Mouse (Mus musculus) adrenal gland, postnatal 4 days (tissue): ENCODE measurements around the gene Rita1. TPM values are rescaled to one million over a fixed set of nuclear protein-coding genes. Genes with fewer than 3 reads are reported as not detected.

Source experiments
- DNase-seq, 2 experiments: peaks; one replicate each; pipeline ENCODE4 v3.0.0; 2021 to 2022; ENCODE audit warnings: low spot score in 2 of 2, mixed read lengths in 2 of 2
- long read RNA-seq, 2 experiments: library from polyadenylated mRNA; stranded (forward); transcript quantifications; one replicate each; pipeline ENCODE4 v2.0.0; 2021
- total RNA-seq, 2 experiments: library from RNA; stranded (reverse); gene quantifications; 2 replicates each; pipeline ENCODE4 v1.2.3; 2021

The Rita1 gene
- 10 to 100 TPM; 11.8 to 13.5 TPM for total RNA-seq
- long read RNA-seq, experiment 1, transcript Rita1-201 (3 exons, 1,573 nt) = major isoform, 11 of 18 reads
- long read RNA-seq, experiment 1, partial matches to known transcripts = 3 of 18 reads
- long read RNA-seq, experiment 1, other reads (novel, unspliced or antisense) = 4 of 18 reads
- long read RNA-seq, experiment 2, transcript Rita1-201 (3 exons, 1,573 nt) = major isoform, 9 of 21 reads
- long read RNA-seq, experiment 2, partial matches to known transcripts = 2 of 21 reads
- long read RNA-seq, experiment 2, other reads (novel, unspliced or antisense) = 6 of 21 reads

DNA sequence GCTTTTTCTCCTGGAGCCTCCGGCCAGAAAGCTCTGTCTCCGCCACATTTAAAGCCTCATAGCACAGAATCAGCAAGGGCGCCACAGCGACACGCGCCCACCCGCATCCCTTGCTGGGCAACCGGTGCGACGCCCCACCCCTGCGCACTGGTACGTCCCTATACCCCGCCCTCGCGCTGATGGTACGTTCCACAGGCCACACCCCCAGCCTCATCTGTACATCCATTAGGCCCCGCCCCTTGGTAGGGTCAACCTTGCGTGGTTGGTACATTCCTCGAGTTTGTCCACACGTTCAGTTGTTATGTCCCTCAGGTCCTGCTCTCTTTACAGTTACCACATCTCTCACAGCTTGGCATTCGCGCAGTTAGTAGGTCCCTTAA, at the start of gene Rita1, which contains the start of gene Ddx54:
TSS of gene Rita1 (minus strand) at position 148 of the 380 bp plus-strand sequence.
TSS of gene Ddx54 (plus strand) at position 298 of the 380 bp plus-strand sequence.
- DNase-seq = peak; percentile 88 to 94

DNA sequence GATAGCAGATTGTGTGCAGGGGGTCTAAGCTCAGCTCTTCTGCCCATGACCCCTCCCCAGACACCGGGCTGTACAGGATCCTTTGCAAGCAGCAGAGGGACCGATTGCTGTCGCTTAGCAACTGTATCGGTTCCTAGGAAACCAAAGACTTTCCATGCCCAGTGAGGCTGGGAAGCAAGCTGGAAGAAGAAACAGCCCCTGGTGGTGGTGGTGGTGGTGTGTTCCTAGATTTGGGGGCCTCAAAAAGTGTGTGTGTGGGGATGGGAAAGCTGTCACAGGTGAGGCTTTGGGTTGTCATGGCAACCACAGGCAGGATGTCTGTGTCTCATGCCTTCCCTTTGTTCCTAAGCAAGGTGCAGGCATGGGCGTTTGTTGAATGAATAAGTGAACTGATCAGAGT, 48.4 kb upstream of the Rita1 start:
- no peak for DNase-seq

DNA sequence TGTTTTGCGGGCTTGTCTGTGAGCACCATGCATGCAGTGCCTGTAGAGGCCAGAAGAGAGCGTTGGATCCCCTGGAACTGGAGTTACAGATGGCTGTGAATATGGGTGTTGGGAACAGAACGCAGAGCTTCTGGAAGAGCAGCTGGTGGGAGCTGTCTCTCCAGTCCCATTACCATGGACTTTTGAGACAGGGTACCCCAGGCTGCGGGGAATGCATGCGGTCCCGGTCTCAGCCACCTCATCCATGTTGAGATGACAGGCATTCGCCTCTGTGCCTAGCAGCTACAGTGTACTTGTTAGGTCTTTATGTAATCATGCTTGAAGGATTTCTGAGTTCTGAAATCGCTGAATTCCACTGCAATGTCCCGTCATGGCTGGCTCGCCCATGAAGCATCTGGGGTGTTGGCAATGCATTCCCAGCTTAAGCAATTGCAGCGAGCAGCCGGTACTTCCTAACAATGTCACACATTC, 43.9 kb upstream of the Rita1 start:
- DNase-seq = no peak

DNA sequence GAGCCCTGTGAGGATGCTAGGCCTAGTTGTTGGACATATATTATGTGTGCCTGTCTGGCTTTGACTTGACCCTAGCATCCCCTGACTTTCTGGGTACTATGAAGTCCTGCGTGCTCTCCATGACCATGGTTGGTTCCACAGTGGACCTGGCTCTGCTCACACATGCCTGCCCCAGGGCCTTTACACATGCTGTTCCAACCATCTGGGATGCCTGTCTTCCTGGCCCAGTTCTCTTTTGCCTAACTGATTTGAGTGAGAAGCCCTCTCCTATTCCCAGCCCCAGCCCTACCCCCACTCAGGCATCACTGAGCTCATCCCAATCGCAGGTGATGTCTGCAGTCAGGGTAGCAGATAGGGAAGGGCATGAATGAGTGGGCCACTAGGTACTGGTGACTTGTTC, 41.5 kb upstream of the Rita1 start:
- no peak for DNase-seq

DNA sequence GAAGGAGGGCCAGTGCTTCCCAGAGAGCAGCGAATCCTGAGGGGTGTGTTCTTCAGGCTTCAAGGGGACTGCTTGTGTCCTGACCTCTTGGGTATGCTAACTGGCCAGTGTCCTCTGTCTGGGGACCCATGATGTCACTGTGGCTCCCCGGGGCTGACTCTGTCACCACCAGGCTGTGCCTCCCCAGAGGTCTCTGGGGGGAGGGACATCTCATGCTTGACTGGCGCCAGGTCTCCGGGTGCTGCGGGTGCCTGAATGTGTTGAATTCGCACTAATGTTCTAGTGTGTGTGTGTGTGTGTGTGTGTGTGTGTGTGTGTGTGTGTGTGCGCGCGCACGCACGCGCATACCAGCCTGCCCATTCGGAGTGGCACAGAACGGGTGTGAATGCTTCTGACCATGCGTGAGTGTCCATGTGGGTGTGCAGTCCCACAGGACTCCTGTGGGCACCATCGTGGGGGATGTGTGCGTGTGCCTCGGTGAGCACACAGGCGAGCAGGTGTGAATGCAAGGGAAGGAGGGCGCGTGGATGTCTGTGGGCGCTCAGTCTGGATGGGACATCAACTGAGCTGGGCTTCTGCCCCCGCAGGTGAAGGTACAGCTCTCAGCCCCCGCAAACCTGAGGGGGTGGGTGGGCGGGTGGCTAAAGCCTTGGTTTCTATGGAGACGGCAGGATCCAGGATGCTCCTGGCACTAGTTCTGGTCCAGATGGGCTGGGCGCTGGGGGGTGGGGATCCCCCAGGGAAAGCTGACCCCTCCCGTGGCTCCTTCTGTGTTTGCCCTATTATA, 40.7 kb upstream of the Rita1 start:
- no peak for DNase-seq

DNA sequence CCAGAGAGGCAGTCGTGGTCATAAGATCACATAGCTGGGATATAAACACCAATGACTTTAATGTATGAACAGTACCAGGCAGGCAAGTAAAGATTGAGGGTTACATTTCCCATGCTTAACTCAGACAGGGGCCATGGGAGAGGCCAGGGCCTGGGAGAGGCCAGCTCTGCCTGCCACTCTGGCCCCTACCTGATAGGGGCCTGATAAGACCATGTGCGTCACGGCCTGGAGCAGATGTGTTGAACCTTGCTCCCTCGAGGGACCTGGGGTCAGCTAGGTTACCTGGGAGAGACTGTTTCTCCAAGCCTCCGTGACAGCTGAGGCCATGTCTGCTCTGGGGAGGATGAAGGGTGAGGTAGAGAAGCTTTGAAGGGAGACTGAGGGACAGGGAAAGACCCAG, 38.8 kb upstream of the Rita1 start:
- DNase-seq = no peak

DNA sequence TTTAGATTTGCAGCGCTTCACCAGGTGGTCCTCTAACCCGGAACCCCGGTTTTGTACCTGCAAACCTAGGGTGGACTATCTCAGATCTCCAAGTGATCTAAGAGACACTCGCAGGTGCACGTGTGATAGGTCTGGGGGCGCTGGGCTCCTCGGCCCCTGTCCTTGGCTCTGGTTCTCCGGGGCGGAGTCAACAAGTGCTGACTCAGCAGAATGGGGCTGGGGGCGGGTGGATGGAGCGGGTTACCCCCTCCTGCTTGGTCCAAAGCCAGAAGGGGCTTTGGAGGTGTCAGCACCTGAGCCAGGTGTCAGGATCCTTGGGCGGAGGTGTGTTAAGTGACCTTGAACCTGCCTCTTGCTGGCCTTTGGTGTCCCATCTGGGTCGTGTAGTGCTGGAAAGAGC, 37.5 kb upstream of the Rita1 start:
- DNase-seq = no peak

DNA sequence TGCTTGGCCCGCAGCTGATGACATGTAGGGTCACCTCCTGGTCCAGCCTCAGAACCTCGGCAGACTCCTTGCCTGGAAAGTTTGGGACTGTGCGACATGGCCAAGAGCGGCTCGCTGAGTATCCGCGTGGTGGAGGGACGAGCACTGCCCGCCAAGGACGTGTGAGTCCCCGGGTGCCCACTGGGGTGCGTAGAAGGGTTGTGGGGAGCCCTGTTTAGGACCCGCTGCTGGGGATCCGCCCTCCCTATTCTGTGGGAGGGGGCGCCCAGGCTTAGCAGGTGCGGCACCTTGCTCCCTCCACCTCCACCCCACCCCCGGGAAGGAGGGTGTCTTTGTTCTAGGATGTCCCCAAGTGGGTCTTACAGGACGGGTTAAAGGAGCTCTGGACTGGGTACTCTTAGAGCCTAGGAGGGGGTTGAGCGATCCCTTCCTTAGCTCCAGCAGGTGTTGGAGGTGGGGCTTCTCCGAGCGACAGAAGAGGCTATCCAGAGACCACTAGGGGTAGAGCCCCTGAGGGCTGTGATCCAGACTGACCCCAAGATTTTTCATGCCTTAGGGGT, 37.1 kb upstream of the Rita1 start:
- DNase-seq = no peak

DNA sequence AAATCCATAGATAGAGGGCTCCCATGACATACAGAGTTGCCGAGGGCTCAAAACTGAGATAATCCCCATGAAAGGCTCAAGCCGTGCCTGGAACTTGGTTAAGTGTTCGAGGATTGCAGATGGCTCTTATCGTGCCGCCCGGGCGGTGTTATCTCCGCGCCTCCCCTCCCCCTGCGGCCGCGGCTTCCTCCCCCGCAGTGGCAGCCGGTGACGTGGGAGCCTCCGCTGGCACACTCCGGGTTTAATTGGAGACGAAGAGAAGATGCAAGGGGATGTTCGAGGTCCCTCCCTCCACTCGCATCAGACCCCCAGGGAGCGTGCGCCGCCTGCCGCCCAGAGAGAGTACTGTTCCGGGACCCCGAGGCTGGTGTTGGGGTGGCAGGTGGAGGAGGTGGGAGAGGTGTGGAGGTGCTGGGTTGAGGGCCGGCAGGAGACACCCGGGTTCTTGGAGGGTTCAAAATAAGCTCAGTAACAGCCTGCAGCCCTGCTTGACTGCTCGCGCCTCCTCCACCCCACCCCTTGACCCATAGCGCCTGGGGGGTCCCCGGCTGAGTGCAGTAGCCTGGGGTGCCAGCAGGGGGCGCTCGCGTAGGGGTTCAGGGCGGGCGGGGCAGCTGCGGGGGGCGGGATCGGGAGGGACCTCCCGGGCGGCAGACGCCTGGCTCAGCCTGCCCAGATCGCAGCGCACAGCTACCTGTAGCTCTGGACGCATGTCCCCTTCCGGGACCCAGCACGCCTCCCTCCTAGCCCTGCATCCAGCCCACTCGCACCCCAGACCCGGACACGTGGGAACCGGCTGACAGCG, 36.4 kb upstream of the Rita1 start, which contains the start of gene Rasal1:
TSS of gene Rasal1 (plus strand) at position 244 of the 805 bp plus-strand sequence.
- peak; percentile 47 to 56 for DNase-seq

DNA sequence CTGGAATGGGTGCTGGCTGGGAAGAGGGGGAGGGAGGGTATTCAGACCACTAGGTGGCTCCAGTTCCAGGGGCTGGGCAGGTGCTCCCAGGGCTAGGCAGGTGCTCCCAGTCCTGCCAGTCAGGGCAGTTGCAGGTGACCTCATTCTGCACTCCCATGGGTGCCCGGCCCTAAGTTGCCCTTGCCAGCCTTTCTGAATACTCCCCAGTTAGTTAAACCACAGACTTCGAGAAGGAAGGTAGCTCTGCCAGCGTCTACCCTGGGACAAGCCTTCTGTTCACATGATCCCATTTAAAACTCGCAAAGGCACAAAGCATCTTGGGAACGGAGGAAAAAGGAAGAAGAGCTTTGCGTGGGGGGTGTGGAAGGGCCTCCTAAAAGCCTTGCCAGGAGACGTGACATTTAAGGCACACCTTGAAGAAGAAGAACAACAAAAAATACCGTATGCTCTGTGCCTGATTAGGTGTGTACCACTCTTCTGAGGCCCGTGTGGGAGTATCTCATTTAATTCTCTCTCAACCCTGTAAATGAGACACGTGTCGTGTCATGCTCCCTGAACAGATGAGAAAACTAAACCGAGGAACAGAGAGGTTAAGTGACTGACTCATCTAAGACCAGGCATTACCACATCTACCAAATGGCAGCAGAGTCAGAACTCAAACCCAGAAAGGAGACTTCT, 35.6 kb upstream of the Rita1 start:
- no peak for DNase-seq

DNA sequence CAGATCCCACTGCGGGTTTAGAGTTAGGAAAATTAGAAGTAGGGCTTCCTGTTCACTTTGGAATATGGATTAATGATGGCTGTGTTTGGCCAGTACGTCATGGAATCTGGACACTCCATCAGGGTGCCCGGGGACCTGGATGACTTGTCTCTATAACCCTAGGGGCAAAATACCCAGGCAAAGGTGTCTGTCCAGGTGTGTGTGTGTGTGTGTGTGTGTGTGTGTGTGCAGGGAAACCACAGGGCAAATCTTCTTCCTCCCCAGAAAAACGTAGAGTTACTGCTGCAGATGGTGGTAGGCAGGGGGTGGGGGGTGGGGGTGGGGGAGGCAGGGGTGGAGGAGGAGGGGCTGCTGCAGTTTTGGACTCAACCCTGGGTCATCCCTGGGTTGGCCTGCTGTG, 35.0 kb upstream of the Rita1 start:
- no peak for DNase-seq

DNA sequence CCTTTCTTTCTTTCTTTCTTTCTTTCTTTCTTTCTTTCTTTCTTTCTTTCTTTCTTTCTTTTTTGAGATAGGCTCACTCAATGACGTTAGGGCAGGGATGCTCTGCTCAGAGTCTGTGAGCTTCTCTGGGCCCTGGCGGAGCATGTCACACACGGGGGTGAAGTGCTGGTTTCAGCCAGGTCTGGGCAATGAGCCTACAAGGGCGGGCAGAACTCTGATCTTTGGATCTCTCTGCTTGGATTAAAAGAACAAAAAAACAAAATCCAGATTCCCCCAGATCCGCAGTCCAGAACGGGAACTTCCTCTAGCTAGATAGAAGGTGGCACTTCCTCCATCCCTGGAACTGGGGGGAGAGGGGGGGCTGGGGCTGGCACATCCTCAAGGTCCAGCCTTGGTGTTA, 33.5 kb upstream of the Rita1 start:
- no peak for DNase-seq

DNA sequence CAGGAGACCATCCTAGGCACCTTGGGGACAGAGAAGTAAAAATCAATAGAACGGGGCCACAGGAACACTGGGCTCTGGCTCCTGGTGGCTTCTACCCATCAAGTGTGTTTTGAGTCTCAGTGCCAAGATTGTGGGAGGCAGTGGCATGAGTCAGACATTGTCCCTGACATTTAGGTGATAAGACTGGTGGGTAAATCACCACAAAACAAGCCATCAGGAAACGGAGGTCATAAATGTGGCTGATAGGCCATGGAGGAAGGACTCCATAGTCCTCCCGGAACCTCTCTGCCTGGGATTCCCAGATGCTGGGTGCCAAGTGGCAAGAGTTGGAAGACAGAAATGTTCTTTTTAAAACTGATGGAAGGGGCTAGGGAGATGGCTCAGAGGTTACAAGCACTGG, 31.8 kb upstream of the Rita1 start:
- DNase-seq = no peak

DNA sequence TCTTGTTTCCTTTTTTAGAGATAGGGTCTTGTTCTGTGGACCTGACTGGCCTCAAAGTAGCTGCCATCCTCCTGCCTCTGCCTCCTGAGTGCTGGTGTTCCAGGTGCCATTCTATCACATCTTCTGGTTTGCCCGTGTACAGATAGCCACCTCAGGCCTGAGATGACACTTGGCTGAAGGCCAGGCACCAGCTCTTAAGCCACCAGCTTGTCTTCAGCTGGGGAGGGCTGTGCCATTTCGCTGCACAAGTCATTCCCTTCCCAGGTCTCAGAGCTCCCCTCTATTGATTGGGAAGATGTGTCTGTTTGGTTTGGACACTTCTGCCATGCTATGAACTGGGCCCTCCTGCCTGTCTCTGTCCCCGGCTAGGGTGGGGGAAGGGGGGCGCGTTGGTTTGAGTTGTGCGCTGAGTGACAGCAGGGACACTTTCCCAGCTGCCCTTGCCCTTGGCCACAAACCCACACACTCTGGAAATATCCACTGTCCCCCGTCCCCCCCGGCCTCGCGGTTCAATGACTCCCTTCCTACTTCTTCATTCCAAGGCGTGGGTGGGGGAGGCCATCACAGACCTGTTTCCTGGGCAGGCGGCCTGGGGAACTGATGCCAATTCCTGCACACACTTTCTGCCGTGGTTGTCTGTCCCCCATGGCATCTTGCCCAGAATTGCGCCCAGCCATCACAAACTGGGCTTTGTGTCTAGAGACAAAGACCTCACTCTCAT, 31.1 kb upstream of the Rita1 start:
- DNase-seq = peak in 1 of 2 experiments; percentile 41

DNA sequence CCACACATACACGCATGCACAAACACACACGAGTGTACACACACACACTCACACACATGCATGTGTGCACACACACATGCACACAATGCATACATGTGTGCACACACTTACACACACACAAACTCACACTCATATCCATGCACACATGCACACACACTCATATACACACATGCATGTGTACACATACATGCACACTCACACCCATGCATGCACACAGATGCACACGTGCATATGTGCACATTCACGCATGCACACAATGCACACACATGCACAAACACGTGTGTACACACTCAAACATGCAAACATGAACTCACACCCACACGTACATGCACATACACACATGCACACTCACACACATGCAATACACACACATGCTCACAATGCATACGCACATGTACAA, 27.7 kb upstream of the Rita1 start:
- DNase-seq = no peak

DNA sequence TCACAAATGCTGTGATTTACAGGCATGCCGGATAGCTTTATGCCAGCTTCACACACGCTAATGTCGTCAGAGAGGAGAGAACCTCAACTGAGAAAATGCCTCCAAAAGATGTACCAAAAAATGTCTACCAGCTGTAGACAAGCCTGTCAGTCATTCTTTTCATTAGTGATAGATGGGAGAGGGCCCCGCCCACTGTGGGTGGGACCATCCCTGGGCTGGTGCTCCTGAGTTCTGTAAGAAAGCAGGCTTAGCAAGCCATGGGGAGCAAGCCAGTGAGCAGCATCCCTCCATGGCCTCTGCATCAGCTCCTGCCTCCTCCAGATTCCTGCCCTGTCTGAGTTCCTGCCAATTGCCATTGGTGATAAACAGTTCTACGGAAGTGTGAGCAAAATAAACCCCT, 23.2 kb upstream of the Rita1 start:
- DNase-seq = no peak

DNA sequence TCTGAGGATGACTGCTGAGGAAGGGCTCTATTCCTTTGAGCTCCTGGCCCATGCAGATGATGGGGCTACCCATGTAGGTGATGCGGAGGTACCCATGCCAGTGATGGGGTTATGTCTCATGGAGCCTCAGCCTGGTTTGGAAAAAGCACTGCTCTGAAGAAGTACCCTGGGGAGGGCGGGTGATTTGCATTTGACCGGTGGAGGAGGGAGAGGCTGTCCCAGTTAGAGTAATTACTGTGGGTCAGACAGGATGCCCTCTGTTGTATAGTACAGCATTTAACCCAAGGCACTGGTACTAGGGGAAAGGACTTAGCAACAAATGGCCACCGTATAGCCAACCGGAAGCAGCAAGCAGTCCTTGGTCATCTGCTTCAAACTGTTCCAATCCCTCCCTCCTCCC, 22.5 kb upstream of the Rita1 start:
- DNase-seq = no peak

DNA sequence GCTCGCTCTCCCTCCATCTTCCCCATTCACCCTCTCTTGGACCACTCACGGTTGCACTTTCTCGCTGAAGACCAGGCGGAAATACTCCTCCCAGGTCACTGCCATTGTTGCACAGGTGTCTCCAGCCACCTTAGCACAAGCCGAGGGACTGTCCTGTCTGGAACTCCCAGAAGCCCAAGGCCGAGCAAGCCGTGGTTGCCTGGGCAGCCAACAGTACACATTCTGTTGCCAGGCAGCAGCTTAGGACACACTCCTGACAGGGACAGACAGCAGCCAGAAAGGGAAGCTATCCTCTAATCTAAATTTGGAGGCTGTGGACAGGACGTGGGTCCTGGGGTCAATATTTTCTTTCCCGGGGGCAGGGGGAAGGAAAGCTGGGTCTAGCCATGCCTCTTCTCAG, 21.7 kb upstream of the Rita1 start, which contains the start of gene Cfap73:
TSS of gene Cfap73 (minus strand) at position 105 of the 400 bp plus-strand sequence.
- DNase-seq = no peak

DNA sequence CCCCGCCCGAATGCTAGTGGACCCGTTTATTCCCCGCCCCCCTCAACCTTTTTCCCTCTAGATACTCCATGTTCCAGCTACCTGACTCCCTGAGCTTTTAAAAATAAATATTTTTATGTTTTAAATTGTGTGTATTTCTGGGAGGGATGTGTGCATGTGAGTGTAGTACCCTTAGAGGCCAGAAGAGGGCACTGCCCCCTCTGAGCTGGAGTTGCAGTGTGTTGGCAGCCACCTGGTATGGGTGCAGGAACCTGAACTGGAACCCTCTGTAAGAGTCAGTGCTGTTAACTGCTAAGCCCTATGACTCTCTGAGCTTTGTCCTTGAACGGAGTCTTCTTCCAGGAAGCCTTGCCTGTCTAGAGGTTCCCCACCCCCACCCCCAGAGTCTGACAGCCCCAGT, 19.5 kb upstream of the Rita1 start:
- no peak for DNase-seq

DNA sequence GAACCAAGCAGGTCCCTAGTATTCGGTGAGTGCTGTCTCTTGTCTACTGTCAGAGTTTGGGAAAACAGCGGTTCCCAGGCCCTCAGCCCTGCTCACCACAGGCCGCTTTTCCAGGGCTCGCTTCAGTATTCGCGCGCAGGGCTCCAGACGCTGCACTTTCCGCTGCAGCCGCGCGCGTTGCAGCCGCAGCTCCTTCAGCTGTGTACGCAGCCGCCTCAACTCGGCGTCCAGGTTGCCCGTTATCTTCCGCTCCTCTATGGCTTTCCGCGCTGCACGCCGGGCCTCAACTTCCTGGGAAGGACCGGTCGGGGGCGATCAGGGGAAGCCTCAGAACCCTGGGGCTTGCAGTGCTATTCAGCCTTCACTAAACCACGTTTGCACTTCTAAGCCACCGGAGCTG, 18.7 kb upstream of the Rita1 start:
- no peak for DNase-seq
